Mouse (Mus musculus) ES-E14 (cell line): Measurements from ENCODE around the gene Fkbp6. TPM values are rescaled to one million over a fixed set of nuclear protein-coding genes. Genes with fewer than 3 reads are reported as not detected.

Experiments used
- DNase-seq: peaks from one replicate; pipeline ENCODE4 v3.0.0-alpha.2; 2013; ENCODE audit warnings: low read depth, low spot score
- H3K27ac ChIP-seq: 2 replicates; pipeline ENCODE4 v1.5.1; 2012; ENCODE audit warnings: low read depth, mild to moderate bottlenecking, low read length, moderate library complexity, mixed read lengths; ENCODE audit not compliant: poor library complexity, insufficient read depth, severe bottlenecking
- H3K36me3 ChIP-seq: 2 replicates; pipeline ENCODE4 v1.6.1; 2012; ENCODE audit warnings: mild to moderate bottlenecking, low read length, moderate library complexity, mixed read lengths; ENCODE audit not compliant: control insufficient read depth, poor library complexity, insufficient read depth, severe bottlenecking
- H3K4me1 ChIP-seq, 2 experiments: fragments of 150-350 bp in 1 of 2; sonication (generic) in 1 of 2; 2 replicates each; pipeline ENCODE4 v1.6.1; 2012; ENCODE audit warnings: low read length in 2 of 2, mild to moderate bottlenecking in 1 of 2, mixed read lengths in 1 of 2; ENCODE audit not compliant: control insufficient read depth in 2 of 2, insufficient read depth in 2 of 2, poor library complexity in 1 of 2
- H3K4me3 ChIP-seq, 2 experiments: fragments of 150-350 bp in 1 of 2; sonication (generic) in 1 of 2; 2 replicates each; pipeline ENCODE4 v1.5.1; 2012; ENCODE audit warnings: low read length in 2 of 2, low read depth in 1 of 2, mild to moderate bottlenecking in 1 of 2, mixed read lengths in 1 of 2; ENCODE audit not compliant: insufficient read depth in 1 of 2, poor library complexity in 1 of 2, severe bottlenecking in 1 of 2
- H3K9ac ChIP-seq: 2 replicates; pipeline ENCODE4 v1.6.1; 2012; ENCODE audit warnings: low read depth, mild to moderate bottlenecking, low read length, mixed read lengths; ENCODE audit not compliant: poor library complexity, insufficient read depth, severe bottlenecking
- H3K9me3 ChIP-seq: fragments of 150-350 bp; sonication (generic); 2 replicates; pipeline ENCODE4 v1.6.1; 2012; ENCODE audit warnings: low read depth, mild to moderate bottlenecking, low read length; ENCODE audit not compliant: control insufficient read depth, insufficient read depth
- CHD2 ChIP-seq: IDR thresholded peaks from 2 replicates; pipeline ENCODE4 v1.6.1; 2014; ENCODE audit warnings: mild to moderate bottlenecking, low read depth, low read length, inconsistent platforms
- HCFC1 ChIP-seq: IDR thresholded peaks from 2 replicates; pipeline ENCODE4 v1.6.1; 2012; ENCODE audit warnings: low read length, inconsistent platforms, borderline replicate concordance; ENCODE audit not compliant: insufficient read depth
- MAFK ChIP-seq: IDR thresholded peaks from 2 replicates; pipeline ENCODE4 v1.6.1; 2014; ENCODE audit warnings: mild to moderate bottlenecking, low read depth, low read length, inconsistent platforms; ENCODE audit not compliant: insufficient read depth
- ZC3H11A ChIP-seq: IDR thresholded peaks from 2 replicates; pipeline ENCODE4 v1.6.1; 2012; ENCODE audit warnings: low read depth, mild to moderate bottlenecking, inconsistent platforms, low read length, borderline replicate concordance
- ZNF384 ChIP-seq: IDR thresholded peaks from 2 replicates; pipeline ENCODE4 v1.6.1; 2012; ENCODE audit warnings: low read depth, low read length, inconsistent platforms
- in situ Hi-C, 2 experiments: fragments of 600-800 bp; cut with MboI; formaldehyde crosslinking; loops; one replicate each; pipeline ENCODE4 v1.15.1; 2025; ENCODE audit warnings: low sequenced_read_pairs in 2 of 2, inconsistent platforms in 1 of 2; ENCODE audit not compliant: unreplicated experiment in 2 of 2
- total RNA-seq: library from RNA; depleted of rRNA; stranded (reverse); fragments of 300-350 nt; gene quantifications from 2 replicates; pipeline ENCODE4 v1.2.3, GENCODE M21; 2012

Gene Fkbp6
- total RNA-seq, 1 experiment, result 20.1 TPM

DNA sequence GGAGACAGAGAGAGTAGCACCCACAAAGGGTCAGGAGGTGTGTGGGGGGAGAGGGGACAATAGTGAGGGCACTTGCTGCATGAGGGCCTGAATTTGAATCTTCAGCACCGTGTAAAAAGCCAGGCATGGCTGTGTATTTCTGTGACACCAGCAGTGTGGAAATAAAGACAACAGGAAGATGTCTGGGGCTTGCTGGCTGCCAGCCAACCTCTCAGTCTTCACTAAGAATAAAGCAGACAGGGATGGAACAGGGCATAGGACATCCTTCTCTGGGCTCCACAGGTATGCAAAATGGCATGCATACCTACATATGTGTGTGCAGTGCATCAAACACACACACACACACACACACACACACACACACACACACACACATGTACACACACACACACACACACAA, 6.2 kb upstream of the Fkbp6 start:
- TF ChIP-seq ZC3H11A (no peak), ZNF384 (no peak), CHD2 (no peak), HCFC1 (no peak), MAFK (no peak)
- no peak overlapping the region for H3K4me3 ChIP-seq
- no peak overlapping the region for H3K9ac ChIP-seq
- in situ Hi-C loops, result no loop called here
- H3K4me1 ChIP-seq, result no peaks in the 10 kb centered on the region
- DNase-seq, result no peak
- no peaks in the 10 kb centered on the region for H3K36me3 ChIP-seq
- H3K9me3 ChIP-seq, result no peaks in the 10 kb centered on the region
- H3K27ac ChIP-seq, result no peak overlapping the region

- Histone ChIP-seq H3K4me3 (peak overlapping the region; percentile 35 to 51), H3K9me3 (no peaks in the 10 kb centered on the region), H3K27ac (no peak overlapping the region), H3K4me1 (no peaks in the 10 kb centered on the region), H3K9ac (0 out of 2 replicates have a peak overlapping the region, but pooled peaks have one; percentile 24), H3K36me3 (no peaks in the 10 kb centered on the region)
- DNase-seq, result peak; percentile 83
- no peak for TF ChIP-seq ZNF384
- TF ChIP-seq ZC3H11A, result peak; percentile 39; the same call in 1 of the 2 replicates
- TF ChIP-seq HCFC1, result no peak
- TF ChIP-seq CHD2, result no peak
- in situ Hi-C loops, result no loop called here
Measured at GRCm38 (mm10) chr5:135353564-135353963, 3.7 kb upstream of the Fkbp6 start.

GRCm38 (mm10) chr5:135352995-135353394, 3.2 kb upstream of the Fkbp6 start, which contains the start of gene Trim50:
TSS of gene Trim50 (plus strand) at chr5:135353295.
- no peaks in the 10 kb centered on the region for H3K4me1 ChIP-seq
- no peak for TF ChIP-seq ZNF384
- no peak for TF ChIP-seq HCFC1
- no peak for TF ChIP-seq MAFK
- no peak for TF ChIP-seq ZC3H11A
- TF ChIP-seq CHD2, result no peak
- no peak within 1 kb of the TSS for H3K27ac ChIP-seq
- no peak for DNase-seq
- 0 out of 2 replicates have a peak within 1 kb of the TSS, but pooled peaks have one; percentile 24 for H3K9ac ChIP-seq
- H3K9me3 ChIP-seq, result no peaks in the 10 kb centered on the region
- in situ Hi-C loops, result no loop called here
- H3K36me3 ChIP-seq, result no peaks in the 10 kb centered on the region
- H3K4me3 ChIP-seq, result peak within 1 kb of the TSS; percentile 35 to 51

GRCm38 (mm10) chr5:135351606-135352005, 1.8 kb upstream of the Fkbp6 start:
- no peak for DNase-seq
- no peaks in the 10 kb centered on the region for H3K36me3 ChIP-seq
- in situ Hi-C loops, result no loop called here
- no peak overlapping the region for H3K4me3 ChIP-seq
- no peak overlapping the region for H3K27ac ChIP-seq
- no peaks in the 10 kb centered on the region for H3K9me3 ChIP-seq
- H3K9ac ChIP-seq, result no peak overlapping the region
- TF ChIP-seq ZNF384 (no peak), HCFC1 (no peak), MAFK (no peak), ZC3H11A (no peak), CHD2 (no peak)
- H3K4me1 ChIP-seq, result no peaks in the 10 kb centered on the region

GRCm38 (mm10) chr5:135347511-135348011, 2.3 kb downstream of the Fkbp6 start:
- H3K27ac ChIP-seq, result no peak overlapping the region
- no peaks in the 10 kb centered on the region for H3K4me1 ChIP-seq
- no peaks in the 10 kb centered on the region for H3K9me3 ChIP-seq
- in situ Hi-C loops, result no loop called here
- no peak for TF ChIP-seq ZNF384
- TF ChIP-seq HCFC1, result no peak
- no peak for TF ChIP-seq CHD2
- TF ChIP-seq MAFK, result no peak
- TF ChIP-seq ZC3H11A, result no peak
- H3K36me3 ChIP-seq, result no peaks in the 10 kb centered on the region
- DNase-seq, result no peak
- no peak overlapping the region for H3K4me3 ChIP-seq
- H3K9ac ChIP-seq, result no peak overlapping the region
